Mouse (Mus musculus): Measurements from ENCODE around the gene Rapgef4.

- no peak for TF ChIP-seq CTCF (IDR thresholded peaks at IDR 0.05; ENCODE audit: low read depth, low read length)
- no peak for TF ChIP-seq POLR2A (IDR thresholded peaks at IDR 0.05; ENCODE audit: extremely low read depth, insufficient read depth, low read length)
Measured at GRCm38 (mm10) chr2:71998531-71998930, 17.5 kb downstream of the Rapgef4 start.

Measured in liver, adult 2 months (tissue).